Mouse (Mus musculus): Measurements from ENCODE around the gene Mknk1.

Gene Mknk1

GRCm38 (mm10) chr4:115847377-115847776 is 8.4 kb downstream of the Mknk1 start:
- no peak for DNase-seq

GRCm38 (mm10) chr4:115848083-115848482 is 9.1 kb downstream of the Mknk1 start:
- DNase-seq = no peak

DNA sequence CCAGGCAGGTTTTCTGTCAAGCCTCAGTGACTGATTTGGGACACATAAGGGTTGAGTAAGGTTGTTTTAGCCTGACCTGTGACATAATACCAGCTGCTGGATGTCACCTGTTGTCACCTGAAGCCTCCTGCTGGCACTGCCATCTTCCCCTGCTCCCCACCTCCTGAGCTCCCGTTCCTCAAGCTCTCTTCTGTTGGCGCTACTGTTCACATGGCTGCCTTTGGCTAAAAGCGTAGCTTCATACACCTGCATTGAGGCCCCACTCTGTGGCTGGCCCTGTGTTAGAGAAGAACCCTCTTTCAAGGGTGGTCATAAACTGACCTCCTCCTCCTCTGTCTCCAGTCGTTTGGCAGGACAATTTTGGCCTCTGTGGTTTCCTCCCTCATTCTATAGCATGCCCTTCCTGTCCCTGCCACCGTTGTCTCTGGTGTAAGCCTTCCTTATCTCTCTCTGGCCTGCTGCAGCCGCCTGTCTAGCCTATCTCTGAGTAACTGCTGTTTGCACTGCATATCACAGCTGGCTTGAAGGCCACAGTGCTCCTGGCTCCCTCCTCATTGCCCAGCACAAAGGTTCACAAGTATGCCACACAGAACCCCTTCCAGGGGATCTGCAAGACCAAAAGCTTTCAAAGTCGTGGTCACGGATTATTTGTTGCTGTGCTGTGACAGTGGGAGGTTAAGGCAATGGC is 10.1 kb downstream of the Mknk1 start:
- no peak for DNase-seq

- DNase-seq = no peak
Measured at GRCm38 (mm10) chr4:115850111-115850510, 11.1 kb downstream of the Mknk1 start.

- no peak for DNase-seq
Measured at GRCm38 (mm10) chr4:115850631-115851030, 11.6 kb downstream of the Mknk1 start.

DNA sequence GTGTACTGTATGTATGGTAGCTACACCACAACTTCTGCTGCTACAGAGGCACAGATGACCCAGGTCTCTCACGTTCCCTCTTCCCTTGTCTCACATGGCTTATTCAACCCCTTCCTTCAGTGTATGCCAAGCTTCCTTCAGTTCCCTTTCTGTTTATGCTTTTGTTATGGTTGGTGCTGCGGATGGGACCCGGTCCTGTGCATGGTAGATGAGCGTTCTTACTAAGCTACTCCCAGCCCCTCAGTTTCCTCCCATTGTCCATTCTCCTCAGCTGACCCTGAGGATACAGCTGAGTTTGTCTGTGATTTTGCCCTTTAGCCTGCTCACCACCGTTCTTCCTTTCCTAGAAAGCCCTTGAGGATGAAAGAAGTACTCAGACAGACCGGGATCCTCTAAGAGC is 12.6 kb downstream of the Mknk1 start:
- DNase-seq = no peak

DNA sequence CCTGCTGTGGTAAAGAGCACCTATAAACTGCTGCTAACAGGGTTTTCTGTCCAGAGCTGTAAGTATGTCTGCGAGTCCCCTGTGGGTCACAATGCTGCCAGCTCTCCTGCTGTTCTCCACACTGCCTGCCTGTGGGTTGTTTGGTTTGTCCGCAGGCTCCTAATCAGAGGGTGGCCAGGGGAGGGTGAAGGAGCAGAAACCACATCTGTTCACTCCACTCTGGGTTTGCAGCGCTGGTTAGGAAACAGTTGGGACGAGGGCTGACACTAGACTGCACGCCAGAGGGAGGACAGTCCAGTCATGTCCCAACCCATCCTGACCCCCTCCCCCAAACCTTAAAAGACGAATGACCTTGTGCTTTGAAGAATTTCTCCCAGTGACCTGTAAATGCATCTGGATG is 16.1 kb downstream of the Mknk1 start:
- no peak for DNase-seq

DNA sequence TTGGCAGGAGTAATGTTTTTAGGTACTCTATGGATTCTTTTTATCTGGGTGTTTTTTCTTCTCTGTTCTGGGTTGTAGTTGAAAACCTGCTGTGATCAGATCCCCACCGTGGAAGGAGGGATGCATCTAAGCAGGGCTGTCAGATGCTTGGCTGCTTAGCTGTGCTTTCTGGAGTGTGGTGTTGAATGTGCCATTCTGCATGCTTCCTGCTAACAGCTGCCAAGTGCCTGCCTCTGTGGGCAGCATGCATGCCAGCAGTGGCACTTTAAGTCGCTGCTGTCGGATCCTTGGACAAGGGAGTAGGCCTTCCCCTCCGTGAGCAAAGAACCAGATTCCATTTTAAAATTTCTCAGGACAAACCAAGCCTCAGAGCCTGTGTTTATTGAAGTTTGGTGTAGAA is 16.6 kb downstream of the Mknk1 start:
- no peak for DNase-seq

DNA sequence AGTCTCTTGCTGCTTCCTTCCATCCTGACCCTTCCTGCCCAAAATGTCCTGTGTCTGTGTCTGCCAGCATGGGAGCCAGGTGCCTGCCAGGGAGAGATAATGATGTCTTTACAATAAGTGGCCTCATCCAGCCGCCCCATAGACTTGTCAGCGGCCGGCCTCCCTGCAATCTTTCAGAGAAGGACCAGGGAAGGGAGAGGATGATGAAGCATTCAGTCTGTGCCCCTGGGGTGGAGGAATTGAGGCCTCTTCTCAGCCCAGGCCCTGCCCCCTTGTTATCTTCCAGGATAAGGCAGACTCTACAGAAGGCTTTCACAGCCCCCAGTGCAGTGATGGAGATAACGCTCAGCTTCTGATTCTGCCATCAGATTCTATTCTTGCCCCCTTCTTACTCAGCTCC is 17.3 kb downstream of the Mknk1 start:
- DNase-seq = no peak

DNA sequence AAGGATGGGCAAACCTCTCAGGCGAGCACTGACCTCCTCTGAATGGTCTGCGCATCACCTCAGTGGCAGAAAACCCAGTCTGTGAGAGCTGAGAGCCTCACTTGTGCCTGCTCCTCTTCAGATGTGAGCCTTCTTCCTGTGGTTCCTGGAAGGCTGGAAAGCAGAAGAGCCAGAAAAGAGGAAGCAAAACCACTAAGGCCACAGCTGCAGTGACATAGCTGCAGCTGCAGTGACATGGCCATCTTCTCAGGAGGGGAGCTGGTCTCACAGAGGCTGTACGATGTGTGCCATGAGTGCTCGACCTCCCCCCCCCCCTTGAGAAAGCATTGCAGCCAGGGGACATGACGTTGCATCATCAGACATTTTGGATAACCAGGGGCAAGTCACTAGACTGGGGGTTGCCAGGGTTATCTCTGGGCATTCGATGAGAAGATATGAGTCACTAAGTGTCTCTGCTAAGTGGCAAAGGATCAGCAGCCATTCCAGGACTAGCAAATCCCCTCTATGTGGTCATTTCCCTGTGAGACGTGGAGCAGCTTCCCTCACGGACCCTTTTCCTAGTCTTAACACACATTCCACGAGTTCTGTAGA is 18.4 kb downstream of the Mknk1 start:
- no peak for DNase-seq

DNA sequence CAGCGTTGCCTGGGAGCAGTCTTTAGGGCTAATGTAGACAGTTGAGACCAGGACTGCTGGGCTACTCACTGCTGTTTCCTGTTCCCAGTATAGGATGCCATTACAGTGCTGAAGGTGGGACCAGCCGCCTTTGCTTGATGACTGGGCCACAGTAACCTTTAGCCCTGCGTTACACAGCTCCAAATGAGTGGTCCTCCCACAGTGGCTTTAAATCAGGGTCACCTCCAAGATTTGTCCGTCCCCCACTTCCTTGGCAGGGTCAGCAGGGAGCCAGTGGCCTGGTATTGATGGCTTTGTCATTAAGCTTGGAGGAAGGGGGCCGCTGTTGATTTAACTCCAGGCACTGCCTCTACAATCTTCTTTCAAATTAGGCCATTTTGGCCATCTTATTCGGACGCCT is 24.4 kb downstream of the Mknk1 start:
- no peak for DNase-seq

DNA sequence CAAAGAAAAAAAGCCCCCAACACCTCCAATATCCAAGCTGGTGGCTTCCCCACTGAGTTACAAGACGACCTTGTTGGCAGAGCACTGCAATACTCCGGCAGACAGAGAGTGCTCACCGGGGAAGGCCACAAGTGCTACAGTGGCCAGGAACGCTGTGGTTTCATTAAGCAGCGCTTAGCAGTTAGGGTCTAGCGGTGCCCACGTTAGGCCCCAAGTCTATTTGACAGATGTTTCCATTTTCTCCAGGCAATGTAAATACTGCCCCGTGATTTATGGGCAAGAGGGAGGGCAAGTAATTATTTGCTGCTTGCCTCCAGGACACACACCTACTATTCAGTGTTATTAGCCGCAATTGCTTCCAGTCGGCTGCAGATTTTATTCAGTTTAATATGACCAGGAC is 24.9 kb downstream of the Mknk1 start:
- DNase-seq = no peak

- no peak for DNase-seq
Measured at GRCm38 (mm10) chr4:115869512-115870210, 30.7 kb downstream of the Mknk1 start.

DNA sequence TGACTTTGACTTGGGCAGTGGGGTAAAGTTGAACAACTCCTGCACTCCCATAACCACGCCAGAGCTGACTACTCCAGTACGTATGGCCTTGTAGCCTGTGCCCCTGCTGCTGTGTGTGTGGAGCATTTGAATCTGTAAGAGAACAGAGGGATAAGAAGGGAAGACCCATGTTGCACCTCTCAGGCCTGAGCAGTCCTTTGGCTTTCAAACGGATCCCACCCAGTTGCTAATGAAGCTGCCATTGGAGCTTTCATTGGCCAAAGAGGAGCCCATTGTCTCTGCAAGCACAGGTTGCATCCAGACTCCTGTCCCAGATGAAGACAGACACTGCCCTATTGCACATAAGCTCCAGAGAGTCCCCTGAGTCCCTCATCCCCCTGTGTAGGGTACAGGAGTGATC is 34.2 kb downstream of the Mknk1 start:
- DNase-seq = no peak

DNA sequence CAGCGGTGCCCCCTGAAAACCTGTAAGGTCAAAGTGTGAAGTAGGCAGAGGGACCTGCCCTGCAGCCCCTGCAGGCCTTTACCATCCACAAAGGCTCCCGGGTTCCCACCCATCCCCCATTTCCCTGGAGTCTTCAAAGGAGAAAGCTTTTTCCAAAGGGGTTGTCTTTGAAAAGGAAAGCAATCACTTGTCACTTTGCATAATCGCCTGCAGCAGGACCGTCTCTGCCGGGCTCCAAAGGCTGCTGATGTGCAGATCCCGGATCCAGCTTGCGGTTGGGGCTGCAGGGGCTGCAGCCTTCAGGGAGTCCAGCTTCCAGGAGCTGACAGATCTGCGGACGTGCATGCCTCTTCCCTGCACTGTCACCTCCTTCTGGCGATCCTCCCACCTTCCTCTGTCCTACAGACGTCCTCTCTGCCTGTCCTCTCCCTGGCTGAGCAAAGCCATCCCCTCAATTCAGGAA is 39.2 kb downstream of the Mknk1 start:
- DNase-seq = no peak

- DNase-seq = no peak
Measured at GRCm38 (mm10) chr4:115878828-115879227, 39.8 kb downstream of the Mknk1 start.

DNA sequence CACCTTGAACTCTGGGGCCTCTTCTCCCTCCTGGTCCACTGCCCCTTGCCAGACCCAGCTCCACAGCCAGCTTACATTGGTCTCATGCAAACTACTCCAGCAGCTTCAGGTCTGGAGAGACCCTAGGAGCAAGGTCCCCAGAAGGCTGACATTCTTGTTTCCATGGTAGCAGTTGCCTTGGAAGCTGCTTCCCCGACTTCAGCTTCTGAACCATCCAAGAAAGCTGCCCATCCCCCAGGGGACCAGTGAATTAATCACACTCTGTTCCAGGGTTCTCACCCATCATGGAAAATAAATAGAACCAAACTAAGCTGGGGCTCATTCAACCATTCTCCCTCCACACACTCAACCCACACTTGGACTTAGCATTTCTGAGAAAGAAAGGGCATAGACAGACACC is 42.2 kb downstream of the Mknk1 start:
- DNase-seq = no peak

DNA sequence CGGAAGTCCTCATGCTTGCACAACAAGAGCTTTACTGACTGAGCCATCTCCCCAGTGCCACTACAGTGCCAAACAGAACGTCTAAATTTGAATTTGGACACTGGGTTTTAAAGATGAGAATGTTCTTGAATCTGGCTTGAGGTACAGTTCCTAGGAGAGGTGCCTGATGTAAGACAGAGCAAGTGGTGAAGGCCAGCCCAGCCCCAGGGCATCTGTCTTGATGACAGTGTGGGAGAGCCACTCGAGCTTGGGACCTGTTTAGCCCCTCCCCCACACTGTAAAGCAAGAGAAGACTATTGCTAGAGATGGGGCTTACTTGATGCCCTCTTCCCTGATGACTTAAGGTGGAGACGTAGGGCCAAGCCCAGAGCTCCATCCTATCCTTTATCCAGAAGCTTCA is 43.2 kb downstream of the Mknk1 start:
- no peak for DNase-seq

- DNase-seq = no peak
Measured at GRCm38 (mm10) chr4:115884022-115884421, 45.0 kb downstream of the Mknk1 start, which contains the start of gene Kncn. Gene Kncn, plus strand, starts transcription at chr4:115884400.

- peak; percentile 36 for DNase-seq
Measured at GRCm38 (mm10) chr4:115885846-115886245, 46.8 kb downstream of the Mknk1 start.

DNA sequence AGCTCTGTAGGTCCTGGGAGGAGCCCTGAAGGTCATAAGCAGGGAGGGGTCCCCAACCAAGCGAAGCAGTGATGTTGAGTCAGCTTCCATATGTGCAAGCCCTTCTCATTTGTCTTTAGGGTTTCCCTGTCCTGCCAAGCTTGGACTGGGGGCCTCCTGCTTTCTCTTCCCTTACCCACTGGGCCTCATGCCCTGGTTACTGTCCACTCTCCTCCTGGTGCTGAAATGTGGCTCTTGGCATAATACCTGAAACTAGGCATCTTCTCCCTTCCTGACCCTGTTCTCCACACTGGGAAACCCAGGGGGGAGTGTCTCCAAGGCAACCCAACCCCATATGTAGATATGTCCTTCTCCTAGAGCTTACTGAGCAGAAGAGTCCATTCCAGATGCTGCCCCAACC is 47.9 kb downstream of the Mknk1 start:
- no peak for DNase-seq

GRCm38 (mm10) chr4:115890066-115890465 is 51.1 kb downstream of the Mknk1 start:
- no peak for DNase-seq

DNA sequence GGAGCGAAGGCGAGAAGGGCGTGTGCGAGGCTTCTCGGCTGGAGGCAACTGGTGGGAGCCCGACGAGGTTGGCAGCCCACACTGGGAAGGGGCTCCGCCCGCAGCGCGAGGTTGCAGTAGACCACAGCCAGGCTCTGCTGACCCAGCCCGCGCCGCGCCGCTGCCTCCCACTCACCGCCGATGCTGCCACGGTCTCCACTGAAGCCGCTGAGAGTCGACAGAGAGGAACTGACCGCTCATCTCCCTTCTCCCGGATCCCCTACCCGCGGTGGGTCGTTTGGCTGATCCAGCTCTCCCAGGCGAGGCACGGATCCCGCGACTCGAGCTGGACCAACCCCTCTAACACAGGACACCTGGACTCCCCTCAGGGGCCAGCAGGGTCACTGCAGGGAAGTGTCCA is 51.6 kb downstream of the Mknk1 start, which contains the start of gene 6430628N08Rik:
TSS of gene 6430628N08Rik (plus strand) at position 113 of the 400 bp plus-strand sequence.
- no peak for DNase-seq

GRCm38 (mm10) chr4:115894281-115894680 is 55.3 kb downstream of the Mknk1 start:
- no peak for DNase-seq

Measured in right cerebral cortex, postnatal 25 days (tissue).